Mouse (Mus musculus) limb, embryonic 11.5 days (tissue): ENCODE results near the gene Thsd1. TPM values are rescaled to one million over a fixed set of nuclear protein-coding genes. Genes with fewer than 3 reads are reported as not detected.

Experiments used
- ATAC-seq: fragments of 200-750 bp; cut with Nextera tagmentation; 2 replicates; pipeline ENCODE4 v1.8.0; 2017; ENCODE audit warnings: low read depth; ENCODE audit not compliant: insufficient number of reproducible peaks, low FRiP score, low TSS enrichment
- DNase-seq: peaks from one replicate; pipeline ENCODE4 v3.0.0-alpha.2; 2015; ENCODE audit warnings: low spot score
- H3K27ac ChIP-seq: fragments of 300-500 bp; sonication (generic); replicated peaks from 2 replicates; pipeline ENCODE4 v1.5.1; 2014; ENCODE audit warnings: low read depth, mild to moderate bottlenecking, low read length
- H3K27me3 ChIP-seq: fragments of 300-500 bp; sonication (generic); 2 replicates; pipeline ENCODE4 v1.6.1; 2014; ENCODE audit warnings: mild to moderate bottlenecking, low read length, mixed read lengths; ENCODE audit not compliant: control insufficient read depth, insufficient read depth
- H3K36me3 ChIP-seq: fragments of 300-500 bp; sonication (generic); 2 replicates; pipeline ENCODE4 v1.6.1; 2014; ENCODE audit warnings: mild to moderate bottlenecking, low read length, moderate library complexity, mixed read lengths; ENCODE audit not compliant: control insufficient read depth, insufficient read depth
- H3K4me1 ChIP-seq: fragments of 300-500 bp; sonication (generic); 2 replicates; pipeline ENCODE4 v1.6.1; 2014; ENCODE audit warnings: low read length, mixed read lengths; ENCODE audit not compliant: control insufficient read depth, insufficient read depth
- H3K4me2 ChIP-seq: fragments of 300-500 bp; sonication (generic); 2 replicates; pipeline ENCODE4 v1.6.1; 2014; ENCODE audit warnings: low read depth, mild to moderate bottlenecking, moderate library complexity; ENCODE audit not compliant: severe bottlenecking
- H3K4me3 ChIP-seq: fragments of 300-500 bp; sonication (generic); 2 replicates; pipeline ENCODE4 v1.5.1; 2014; ENCODE audit warnings: low read depth, low read length
- H3K9ac ChIP-seq: fragments of 300-500 bp; sonication (generic); 2 replicates; pipeline ENCODE4 v1.6.1; 2014; ENCODE audit warnings: mild to moderate bottlenecking, low read length
- H3K9me3 ChIP-seq: fragments of 300-500 bp; sonication (generic); 2 replicates; pipeline ENCODE4 v1.6.1; 2016; ENCODE audit warnings: low read length; ENCODE audit not compliant: control insufficient read depth
- WGBS: fragments of 180-500 bp; shearing (Covaris S2); extraction: QIAGEN DNeasy Blood & Tissue Kit; methylation state at CpG from one replicate; pipeline ENCODE4 v1.1.7; 2014; 5-methylcytosine and 5-hydroxymethylcytosine counted together
- polyA plus RNA-seq: library from polyadenylated mRNA; unstranded; fragments of >200 nt; fragmentation: Nextera tagmentation; extraction: Ambion mirVana; gene quantifications from 2 replicates; pipeline ENCODE4 v1.2.1, GENCODE M21; 2014

Gene Thsd1
- polyA plus RNA-seq, 1 experiment from 2014 or later: 8.8 TPM

GRCm38 (mm10) chr8:22258946-22259450, 31.9 kb downstream of the Thsd1 start:
- no peak for DNase-seq
- no peak overlapping the region for H3K27ac ChIP-seq

GRCm38 (mm10) chr8:22259531-22259930, 32.4 kb downstream of the Thsd1 start:
- Histone ChIP-seq H3K36me3 (no peaks in the 10 kb centered on the region), H3K27ac (no peak overlapping the region), H3K27me3 (no peaks in the 10 kb centered on the region), H3K4me2 (no peak overlapping the region), H3K4me3 (no peak overlapping the region), H3K9ac (no peak overlapping the region), H3K9me3 (no peaks in the 10 kb centered on the region), H3K4me1 (no peaks in the 10 kb centered on the region)
- 82% methylated on average over 12 of the region's 12 CpGs for WGBS
- DNase-seq (no peak), ATAC-seq (no peak)

More at GRCm38 (mm10) chr8:22258946-22259450, 31.9 kb downstream of the Thsd1 start:
- H3K4me2 ChIP-seq: no peak overlapping the region
- 90% methylated on average over 18 of the region's 18 CpGs for WGBS
- no peaks in the 10 kb centered on the region for H3K27me3 ChIP-seq
- H3K9ac ChIP-seq: no peak overlapping the region
- H3K4me3 ChIP-seq: no peak overlapping the region
- ATAC-seq: no peak
- H3K9me3 ChIP-seq: no peaks in the 10 kb centered on the region
- H3K4me1 ChIP-seq: no peaks in the 10 kb centered on the region
- no peaks in the 10 kb centered on the region for H3K36me3 ChIP-seq

- Histone ChIP-seq H3K9ac (no peak overlapping the region), H3K4me1 (no peaks in the 10 kb centered on the region), H3K27me3 (no peaks in the 10 kb centered on the region), H3K9me3 (no peaks in the 10 kb centered on the region), H3K27ac (no peak overlapping the region), H3K36me3 (no peaks in the 10 kb centered on the region), H3K4me3 (no peak overlapping the region), H3K4me2 (no peak overlapping the region)
- DNase-seq (no peak), ATAC-seq (no peak)
- 67% methylated on average over 9 of the region's 9 CpGs for WGBS
Measured at GRCm38 (mm10) chr8:22260091-22260722, 33.1 kb downstream of the Thsd1 start.

- no peak overlapping the region for H3K4me2 ChIP-seq
- H3K9ac ChIP-seq: no peak overlapping the region
- 97% methylated on average over 3 of the region's 3 CpGs for WGBS
- ATAC-seq (no peak), DNase-seq (no peak)
- no peaks in the 10 kb centered on the region for H3K9me3 ChIP-seq
- H3K27ac ChIP-seq: no peak overlapping the region
- H3K4me1 ChIP-seq: no peaks in the 10 kb centered on the region
- no peaks in the 10 kb centered on the region for H3K27me3 ChIP-seq
- H3K4me3 ChIP-seq: no peak overlapping the region
- H3K36me3 ChIP-seq: no peaks in the 10 kb centered on the region
Measured at GRCm38 (mm10) chr8:22262267-22262666, 35.2 kb downstream of the Thsd1 start.

GRCm38 (mm10) chr8:22264292-22264691, 37.2 kb downstream of the Thsd1 start:
- H3K36me3 ChIP-seq: no peaks in the 10 kb centered on the region
- no peaks in the 10 kb centered on the region for H3K4me1 ChIP-seq
- ATAC-seq: no peak
- H3K27ac ChIP-seq: no peak overlapping the region
- H3K4me2 ChIP-seq: no peak overlapping the region
- H3K4me3 ChIP-seq: no peak overlapping the region
- H3K9ac ChIP-seq: no peak overlapping the region
- 86% methylated on average over 6 of the region's 6 CpGs for WGBS
- no peak for DNase-seq
- H3K27me3 ChIP-seq: no peaks in the 10 kb centered on the region
- H3K9me3 ChIP-seq: no peaks in the 10 kb centered on the region

GRCm38 (mm10) chr8:22264787-22265186, 37.7 kb downstream of the Thsd1 start:
- Histone ChIP-seq H3K36me3 (no peaks in the 10 kb centered on the region), H3K4me1 (no peaks in the 10 kb centered on the region), H3K9ac (no peak overlapping the region), H3K9me3 (no peaks in the 10 kb centered on the region), H3K4me2 (no peak overlapping the region), H3K27ac (no peak overlapping the region), H3K27me3 (no peaks in the 10 kb centered on the region), H3K4me3 (no peak overlapping the region)
- DNase-seq (no peak), ATAC-seq (no peak)
- 90% methylated on average over 6 of the region's 6 CpGs for WGBS

- Histone ChIP-seq H3K9ac (no peak overlapping the region), H3K4me2 (no peak overlapping the region), H3K36me3 (no peaks in the 10 kb centered on the region), H3K4me3 (no peak overlapping the region), H3K27ac (no peak overlapping the region), H3K27me3 (no peaks in the 10 kb centered on the region), H3K9me3 (no peaks in the 10 kb centered on the region), H3K4me1 (no peaks in the 10 kb centered on the region)
- 88% methylated on average over 1 of the region's 1 CpGs for WGBS
- DNase-seq (no peak), ATAC-seq (no peak)
Measured at GRCm38 (mm10) chr8:22265194-22265593, 38.1 kb downstream of the Thsd1 start.

GRCm38 (mm10) chr8:22266809-22267208, 39.7 kb downstream of the Thsd1 start:
- no peak overlapping the region for H3K4me3 ChIP-seq
- H3K27ac ChIP-seq: no peak overlapping the region
- H3K36me3 ChIP-seq: no peaks in the 10 kb centered on the region
- H3K27me3 ChIP-seq: no peaks in the 10 kb centered on the region
- H3K4me1 ChIP-seq: no peaks in the 10 kb centered on the region
- WGBS: 85% methylated on average over 3 of the region's 3 CpGs
- no peaks in the 10 kb centered on the region for H3K9me3 ChIP-seq
- DNase-seq (no peak), ATAC-seq (no peak)
- no peak overlapping the region for H3K9ac ChIP-seq
- no peak overlapping the region for H3K4me2 ChIP-seq

- Histone ChIP-seq H3K27ac (no peak overlapping the region), H3K9me3 (no peaks in the 10 kb centered on the region), H3K36me3 (no peaks in the 10 kb centered on the region), H3K27me3 (no peaks in the 10 kb centered on the region), H3K4me2 (no peak overlapping the region), H3K4me3 (no peak overlapping the region), H3K9ac (no peak overlapping the region), H3K4me1 (no peaks in the 10 kb centered on the region)
- DNase-seq: no peak
- 87% methylated on average over 3 of the region's 3 CpGs for WGBS
- ATAC-seq: no peak
Measured at GRCm38 (mm10) chr8:22273142-22273541, 46.0 kb downstream of the Thsd1 start.
